Mouse (Mus musculus): ENCODE measurements at regions not wholly inside any gene's neighbourhood (a gene's known extent, or its start where the extent isn't known, plus 50 kb on each side); places are given as distances from the start of the nearest gene placed in this dataset.

- TF ChIP-seq CTCF (IDR thresholded peaks at IDR 0.05; ENCODE audit: low read depth, low read length) (no peak), POLR2A (IDR thresholded peaks at IDR 0.05; ENCODE audit: insufficient read depth, low read length) (no peak)
Measured at GRCm38 (mm10) chr10:37190092-37190491, 51.4 kb upstream of the Marcks start.

Measured in ES-Bruce4 (cell line).